Mouse (Mus musculus): ENCODE measurements at regions not wholly inside any gene's neighbourhood (a gene's known extent, or its start where the extent isn't known, plus 50 kb on each side); places are given as distances from the start of the nearest gene placed in this dataset.

- no peak for TF ChIP-seq EP300 (IDR thresholded peaks at IDR 0.05; ENCODE audit: low read depth in 1 of 2, low read length in 2 of 2)
- no peak for TF ChIP-seq ZNF384 (IDR thresholded peaks at IDR 0.05; ENCODE audit: low read depth, low read length)
- no peak for TF ChIP-seq SIN3A (IDR thresholded peaks at IDR 0.05; ENCODE audit: low read length)
- no peak for TF ChIP-seq MYB (IDR thresholded peaks at IDR 0.05; ENCODE audit: low read depth, low read length)
- no peak for TF ChIP-seq CHD1 (IDR thresholded peaks at IDR 0.05; ENCODE audit: low read depth, low read length)
- H3K4me1 ChIP-seq (ENCODE audit: control insufficient read depth in 1 of 2, insufficient read depth in 2 of 2, low read length in 2 of 2) = no peaks in the 10 kb centered on the region
- no peaks in the 10 kb centered on the region for H3K36me3 ChIP-seq (ENCODE audit: control insufficient read depth in 1 of 2, insufficient read depth in 2 of 2, low read length in 2 of 2)
Measured at GRCm38 (mm10) chr4:39508866-39509265, 58.8 kb downstream of the 1700009N14Rik start.

GRCm38 (mm10) chr4:39527492-39527891 lies 77.4 kb downstream of the 1700009N14Rik start:
- Histone ChIP-seq H3K9ac (ENCODE audit: control insufficient read depth, low read depth, low read length, poor library complexity, severe bottlenecking) (no peak overlapping the region), H3K36me3 (ENCODE audit: control insufficient read depth in 1 of 2, insufficient read depth in 2 of 2, low read length in 2 of 2) (no peaks in the 10 kb centered on the region), H3K79me2 (ENCODE audit: control insufficient read depth, insufficient read depth, low read length, poor library complexity) (no peaks in the 10 kb centered on the region), H3K9me3 (replicated peaks; ENCODE audit: insufficient read depth, low read length) (no peaks in the 10 kb centered on the region), H3K27me3 (ENCODE audit: control insufficient read depth in 1 of 2, insufficient read depth in 2 of 2, low read length in 2 of 2) (no peaks in the 10 kb centered on the region), H3K4me3 (ENCODE audit: control insufficient read depth in 1 of 2, insufficient read depth in 1 of 2, low read depth in 2 of 2, low read length in 2 of 2) (no peak overlapping the region), H3K27ac (ENCODE audit: control insufficient read depth, low read depth, low read length) (no peak overlapping the region), H3K4me1 (ENCODE audit: control insufficient read depth in 1 of 2, insufficient read depth in 2 of 2, low read length in 2 of 2) (no peaks in the 10 kb centered on the region)
- no peak for DNase-seq (ENCODE audit: low read depth, low spot score)
- TF ChIP-seq SIN3A (IDR thresholded peaks at IDR 0.05; ENCODE audit: low read length) = no peak
- TF ChIP-seq USF1 (IDR thresholded peaks at IDR 0.05; ENCODE audit: low read depth, low read length) = no peak
- TF ChIP-seq ZNF384 (IDR thresholded peaks at IDR 0.05; ENCODE audit: low read depth, low read length) = no peak
- TF ChIP-seq GABPA (IDR thresholded peaks at IDR 0.05; ENCODE audit: low read depth, low read length) = no peak
- TF ChIP-seq TCF12 (IDR thresholded peaks at IDR 0.05; ENCODE audit: low read depth, low read length) = no peak
- no peak for TF ChIP-seq RCOR1 (IDR thresholded peaks at IDR 0.05; ENCODE audit: low read depth, low read length)
- TF ChIP-seq ETS1 (IDR thresholded peaks at IDR 0.05; ENCODE audit: low read depth, low read length) = no peak
- TF ChIP-seq MXI1 (IDR thresholded peaks at IDR 0.05; ENCODE audit: low read depth, low read length) = no peak
- no peak for TF ChIP-seq USF2 (IDR thresholded peaks at IDR 0.05; ENCODE audit: borderline replicate concordance in 1 of 2, insufficient read depth in 1 of 2, low read depth in 1 of 2, low read length in 2 of 2)
- TF ChIP-seq EP300 (IDR thresholded peaks at IDR 0.05; ENCODE audit: low read depth in 1 of 2, low read length in 2 of 2) = no peak
- no peak for TF ChIP-seq KAT2A (conservative IDR thresholded peaks at IDR 0.05; ENCODE audit: low read depth, low read length)
- no peak for TF ChIP-seq RAD21 (IDR thresholded peaks at IDR 0.05; ENCODE audit: low read depth, low read length)
- no peak for TF ChIP-seq TBP (IDR thresholded peaks at IDR 0.05; ENCODE audit: low read depth, low read length)
- TF ChIP-seq MYC (IDR thresholded peaks at IDR 0.05; ENCODE audit: low read depth, low read length) = no peak
- TF ChIP-seq MAFK (IDR thresholded peaks at IDR 0.05; ENCODE audit: borderline replicate concordance, low read depth, low read length) = no peak
- no peak for TF ChIP-seq ELF1 (IDR thresholded peaks at IDR 0.05; ENCODE audit: low read depth, low read length)
- TF ChIP-seq HCFC1 (IDR thresholded peaks at IDR 0.05; ENCODE audit: low read depth, low read length) = no peak
- TF ChIP-seq POLR2AphosphoS2 (IDR thresholded peaks at IDR 0.05; ENCODE audit: low read length) = no peak
- no peak for TF ChIP-seq TAL1 (IDR thresholded peaks at IDR 0.05; ENCODE audit: low read length)
- TF ChIP-seq POLR2A (IDR thresholded peaks at IDR 0.05; ENCODE audit: control insufficient read depth in 1 of 2, insufficient read depth in 1 of 2, low read depth in 1 of 2, low read length in 2 of 2, poor library complexity in 1 of 2) = no peak

More at GRCm38 (mm10) chr4:39508866-39509265, 58.8 kb downstream of the 1700009N14Rik start:
- Histone ChIP-seq H3K9ac (ENCODE audit: control insufficient read depth, low read depth, low read length, poor library complexity, severe bottlenecking) (no peak overlapping the region), H3K27ac (ENCODE audit: control insufficient read depth, low read depth, low read length) (no peak overlapping the region), H3K27me3 (ENCODE audit: control insufficient read depth in 1 of 2, insufficient read depth in 2 of 2, low read length in 2 of 2) (no peaks in the 10 kb centered on the region), H3K79me2 (ENCODE audit: control insufficient read depth, insufficient read depth, low read length, poor library complexity) (no peaks in the 10 kb centered on the region), H3K4me3 (ENCODE audit: control insufficient read depth in 1 of 2, insufficient read depth in 1 of 2, low read depth in 2 of 2, low read length in 2 of 2) (no peak overlapping the region), H3K9me3 (replicated peaks; ENCODE audit: insufficient read depth, low read length) (no peaks in the 10 kb centered on the region)
- DNase-seq (ENCODE audit: low read depth, low spot score) = no peak
